Mouse (Mus musculus): ENCODE data around the gene Vmn1r39. TPM values are rescaled to one million over a fixed set of nuclear protein-coding genes. Genes with fewer than 3 reads are reported as not detected.
"Not testable (repeated sequence)": the region's sequence is repeated elsewhere in the genome, so short reads cannot be mapped to it uniquely, and the experiment has no call there.

Vmn1r39 gene
- polyA plus RNA-seq (2011; ENCODE audit: insufficient read length, low read depth, missing spikeins), result not detected in 2 replicates

DNA sequence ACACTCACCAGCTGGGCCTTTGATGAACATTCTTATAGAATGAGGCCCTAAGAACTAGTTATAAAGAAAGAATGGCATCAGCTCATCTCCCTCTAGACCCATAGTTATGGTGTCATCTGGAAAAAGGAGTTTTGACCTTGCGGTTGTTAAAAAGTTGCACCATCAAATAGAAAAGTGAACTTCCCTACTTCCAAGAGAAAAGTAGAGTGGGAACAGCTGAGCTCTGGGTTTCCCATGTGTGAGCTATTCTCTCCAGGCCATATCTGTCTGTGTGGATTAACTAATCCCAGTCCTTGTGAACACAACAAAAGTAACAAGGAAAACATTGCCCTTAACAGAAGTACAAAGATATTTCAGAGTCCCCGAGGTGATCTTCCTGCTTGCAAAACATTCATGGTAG is at the start of gene Vmn1r39:
Gene Vmn1r39, minus strand, starts transcription at position 101 of the 400 bp plus-strand sequence.
- no peak within 1 kb of the TSS for H3K27ac ChIP-seq (ENCODE audit: insufficient read depth, low read length)
- TF ChIP-seq POLR2A (IDR thresholded peaks at IDR 0.05; ENCODE audit: low read depth, low read length) (no peak), CTCF (IDR thresholded peaks at IDR 0.05; ENCODE audit: borderline replicate concordance, insufficient read depth, low read length) (no peak)
- no peak within 1 kb of the TSS for H3K4me3 ChIP-seq (ENCODE audit: insufficient read depth, low read length)

DNA sequence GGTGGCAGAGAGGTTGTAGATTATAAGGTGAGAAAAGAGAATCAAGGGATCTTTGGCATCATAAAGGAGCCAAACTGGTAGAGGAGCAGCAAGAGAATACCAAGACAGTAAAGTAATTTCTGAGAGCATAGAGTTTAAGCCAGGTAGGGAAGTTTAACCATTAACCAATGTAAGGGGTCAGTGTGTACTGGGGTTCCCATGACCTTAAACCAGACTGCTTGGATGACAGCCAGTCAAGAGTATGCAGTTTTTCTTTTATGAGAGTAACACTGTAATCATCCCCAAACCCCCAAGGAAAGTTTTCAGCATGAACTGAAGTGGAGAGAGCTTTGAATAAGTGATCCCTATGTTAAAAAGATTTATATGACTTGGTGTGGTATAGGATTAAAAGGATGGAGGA is 49.0 kb upstream of the Vmn1r39 start:
- Histone ChIP-seq H3K4me3 (ENCODE audit: insufficient read depth, low read length) (no peak overlapping the region), H3K4me1 (ENCODE audit: control insufficient read depth, insufficient read depth, low read length) (no peaks in the 10 kb centered on the region), H3K27ac (ENCODE audit: insufficient read depth, low read length) (no peak overlapping the region)
- no peak for TF ChIP-seq CTCF (IDR thresholded peaks at IDR 0.05; ENCODE audit: borderline replicate concordance, insufficient read depth, low read length)
- TF ChIP-seq POLR2A (IDR thresholded peaks at IDR 0.05; ENCODE audit: low read depth, low read length), result no peak

More for the DNA sequence above, at the start of gene Vmn1r39:
- no peaks in the 10 kb centered on the region for H3K4me1 ChIP-seq (ENCODE audit: control insufficient read depth, insufficient read depth, low read length)

DNA sequence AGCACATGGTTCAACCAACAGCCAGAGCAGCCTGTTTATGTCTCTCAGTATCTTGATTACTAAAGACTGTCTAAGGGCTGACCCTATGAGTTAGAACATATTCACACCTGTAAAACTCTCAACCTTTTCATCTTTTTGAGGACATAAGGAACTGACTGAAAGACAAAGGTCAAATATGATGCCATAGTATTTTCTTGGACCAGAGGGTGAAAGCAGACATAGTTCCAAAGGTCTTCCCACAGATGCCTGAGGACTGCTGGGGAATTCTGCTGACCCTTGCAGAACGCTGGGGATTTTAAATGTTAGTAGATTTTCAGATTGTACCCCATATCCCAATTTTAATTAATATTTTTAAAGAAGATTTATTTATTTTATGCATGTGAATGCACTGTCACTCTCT is 47.9 kb upstream of the Vmn1r39 start:
- no peak overlapping the region for H3K4me3 ChIP-seq (ENCODE audit: insufficient read depth, low read length)
- TF ChIP-seq POLR2A (IDR thresholded peaks at IDR 0.05; ENCODE audit: low read depth, low read length) (no peak), CTCF (IDR thresholded peaks at IDR 0.05; ENCODE audit: borderline replicate concordance, insufficient read depth, low read length) (no peak)
- H3K27ac ChIP-seq (ENCODE audit: insufficient read depth, low read length), result no peak overlapping the region
- H3K4me1 ChIP-seq (ENCODE audit: control insufficient read depth, insufficient read depth, low read length), result no peaks in the 10 kb centered on the region

DNA sequence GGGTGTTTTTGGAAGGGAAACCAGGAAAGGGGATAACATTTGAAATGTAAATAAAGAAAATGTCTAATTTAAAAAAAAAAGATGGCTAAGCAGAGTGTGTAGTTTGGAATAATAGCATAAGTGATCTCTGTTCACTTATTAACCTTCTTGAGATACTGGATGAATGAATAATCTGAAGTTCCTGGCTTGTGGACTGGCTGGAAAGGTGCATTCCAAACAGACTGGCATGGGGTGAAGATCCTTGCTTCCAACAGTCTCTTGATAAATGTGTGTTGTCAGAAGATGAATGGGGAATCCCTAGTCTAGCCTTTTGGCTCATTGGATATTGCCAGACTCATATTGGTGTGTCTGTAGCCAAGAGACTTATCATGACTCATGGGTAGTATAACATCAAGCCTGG is 45.8 kb upstream of the Vmn1r39 start:
- TF ChIP-seq CTCF (IDR thresholded peaks at IDR 0.05; ENCODE audit: borderline replicate concordance, insufficient read depth, low read length), result no peak
- TF ChIP-seq POLR2A (IDR thresholded peaks at IDR 0.05; ENCODE audit: low read depth, low read length), result no peak
- no peaks in the 10 kb centered on the region for H3K4me1 ChIP-seq (ENCODE audit: control insufficient read depth, insufficient read depth, low read length)
- no peak overlapping the region for H3K27ac ChIP-seq (ENCODE audit: insufficient read depth, low read length)
- H3K4me3 ChIP-seq (ENCODE audit: insufficient read depth, low read length), result no peak overlapping the region

DNA sequence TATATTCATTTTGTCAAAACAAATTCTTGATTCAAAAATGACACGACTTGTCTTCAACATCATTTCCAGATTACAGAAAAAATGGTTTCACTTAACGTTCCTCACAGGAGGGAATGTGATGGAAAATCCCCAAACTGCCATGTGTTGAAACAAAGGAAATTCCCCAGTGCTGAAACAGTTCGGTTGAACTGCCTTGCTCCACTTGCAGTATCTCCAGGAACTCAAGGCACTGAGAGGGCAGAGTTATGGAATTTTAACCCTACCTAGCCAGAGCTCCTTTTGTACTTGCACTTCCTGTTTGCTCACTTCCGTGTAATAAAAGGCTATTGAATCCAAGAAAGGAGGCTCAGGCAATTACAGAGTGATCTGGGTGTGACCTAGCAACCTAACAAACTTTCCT is 38.5 kb upstream of the Vmn1r39 start:
- Histone ChIP-seq H3K27ac (ENCODE audit: insufficient read depth, low read length) (peak overlapping the region; percentile 93), H3K4me3 (ENCODE audit: insufficient read depth, low read length) (no peak overlapping the region), H3K4me1 (ENCODE audit: control insufficient read depth, insufficient read depth, low read length) (peaks cover 4% of the 10 kb centered on the region)
- TF ChIP-seq CTCF (IDR thresholded peaks at IDR 0.05; ENCODE audit: borderline replicate concordance, insufficient read depth, low read length) (no peak), POLR2A (IDR thresholded peaks at IDR 0.05; ENCODE audit: low read depth, low read length) (no peak)

DNA sequence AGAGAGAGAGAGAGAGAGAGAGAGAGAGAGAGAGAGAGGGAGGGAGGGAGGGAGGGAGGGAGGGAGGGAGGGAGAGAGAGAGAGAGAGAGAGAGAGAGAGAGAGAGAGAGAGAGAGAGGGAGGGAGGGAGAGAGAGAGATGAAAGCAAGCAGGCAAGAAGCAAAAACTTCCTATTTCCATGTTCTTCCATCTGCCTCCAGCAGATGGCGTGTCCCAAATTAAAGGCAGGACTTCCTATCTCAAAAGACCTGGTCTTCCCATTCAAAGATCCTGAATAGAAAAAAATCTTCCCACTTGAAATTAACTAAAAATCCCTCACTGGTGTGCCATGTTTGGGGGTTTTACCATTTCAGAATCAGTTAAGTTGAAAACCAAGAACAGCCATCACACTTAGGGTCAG is 30.2 kb upstream of the Vmn1r39 start:
- not testable (repeated sequence) for H3K27ac ChIP-seq (ENCODE audit: insufficient read depth, low read length); H3K4me3 ChIP-seq (ENCODE audit: insufficient read depth, low read length); H3K4me1 ChIP-seq (ENCODE audit: control insufficient read depth, insufficient read depth, low read length)

DNA sequence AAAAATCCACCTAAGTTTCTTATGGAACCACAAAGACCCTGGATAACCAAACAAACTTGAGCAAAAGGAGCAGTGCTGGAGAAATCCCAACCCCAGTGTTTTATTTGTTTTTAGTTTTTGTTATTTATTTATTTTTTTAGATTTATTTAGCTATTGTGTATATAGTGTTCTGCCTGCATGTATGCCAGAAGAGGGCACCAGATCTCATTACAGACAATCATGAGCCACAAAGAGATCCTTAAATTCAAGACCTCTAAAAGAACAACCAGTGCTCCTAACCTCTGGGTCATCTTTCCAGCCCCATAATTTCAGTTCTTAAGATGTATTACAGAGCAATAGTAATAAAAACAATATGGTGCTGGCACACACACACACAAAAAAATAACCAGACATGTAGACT is 26.5 kb upstream of the Vmn1r39 start:
- Histone ChIP-seq H3K4me3 (ENCODE audit: insufficient read depth, low read length) (no peak overlapping the region), H3K27ac (ENCODE audit: insufficient read depth, low read length) (no peak overlapping the region), H3K4me1 (ENCODE audit: control insufficient read depth, insufficient read depth, low read length) (no peaks in the 10 kb centered on the region)
- no peak for TF ChIP-seq POLR2A (IDR thresholded peaks at IDR 0.05; ENCODE audit: low read depth, low read length)
- no peak for TF ChIP-seq CTCF (IDR thresholded peaks at IDR 0.05; ENCODE audit: borderline replicate concordance, insufficient read depth, low read length)

DNA sequence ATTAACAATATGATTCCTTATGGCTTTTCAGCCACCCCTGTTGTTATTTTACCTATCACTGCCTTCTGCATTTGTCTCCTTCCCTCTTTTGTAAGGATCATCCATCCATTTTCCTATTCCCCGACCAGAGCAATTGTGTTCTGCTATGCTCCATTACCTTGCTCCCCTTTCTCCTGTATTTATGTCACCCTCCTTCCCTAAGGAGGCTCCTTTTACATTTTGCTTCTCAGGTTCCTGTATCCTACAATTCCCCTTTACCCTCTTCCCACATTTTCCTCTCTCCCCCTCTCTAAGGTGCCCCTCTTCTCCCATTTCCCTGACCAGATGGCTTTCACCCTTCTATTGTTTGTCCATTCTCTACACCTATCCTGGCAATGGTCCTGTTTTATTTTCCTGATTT is 4.1 kb downstream of the Vmn1r39 start:
- Histone ChIP-seq H3K4me3 (ENCODE audit: insufficient read depth, low read length) (no peak overlapping the region), H3K27ac (ENCODE audit: insufficient read depth, low read length) (no peak overlapping the region), H3K4me1 (ENCODE audit: control insufficient read depth, insufficient read depth, low read length) (no peaks in the 10 kb centered on the region)
- no peak for TF ChIP-seq CTCF (IDR thresholded peaks at IDR 0.05; ENCODE audit: borderline replicate concordance, insufficient read depth, low read length)
- no peak for TF ChIP-seq POLR2A (IDR thresholded peaks at IDR 0.05; ENCODE audit: low read depth, low read length)

DNA sequence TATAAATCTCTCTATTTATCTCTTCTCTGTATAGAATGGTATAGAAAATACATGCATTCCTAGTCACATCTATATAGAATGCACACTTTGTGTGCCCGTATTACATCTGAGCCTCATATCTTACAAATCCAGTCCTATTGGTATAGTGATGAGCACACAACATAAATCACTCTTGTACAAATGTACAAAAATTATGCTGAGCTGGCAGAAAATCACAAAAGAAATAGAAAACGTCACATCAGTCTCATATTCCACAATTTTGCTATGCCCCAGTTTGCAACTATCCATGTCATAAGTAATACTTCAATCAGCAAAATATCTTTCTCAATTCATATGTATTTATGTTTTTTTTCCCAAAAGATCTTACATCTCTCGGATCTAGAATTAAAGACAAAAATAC is 4.7 kb downstream of the Vmn1r39 start:
- Histone ChIP-seq H3K27ac (ENCODE audit: insufficient read depth, low read length) (no peak overlapping the region), H3K4me3 (ENCODE audit: insufficient read depth, low read length) (no peak overlapping the region), H3K4me1 (ENCODE audit: control insufficient read depth, insufficient read depth, low read length) (no peaks in the 10 kb centered on the region)
- TF ChIP-seq CTCF (IDR thresholded peaks at IDR 0.05; ENCODE audit: borderline replicate concordance, insufficient read depth, low read length) (no peak), POLR2A (IDR thresholded peaks at IDR 0.05; ENCODE audit: low read depth, low read length) (no peak)

DNA sequence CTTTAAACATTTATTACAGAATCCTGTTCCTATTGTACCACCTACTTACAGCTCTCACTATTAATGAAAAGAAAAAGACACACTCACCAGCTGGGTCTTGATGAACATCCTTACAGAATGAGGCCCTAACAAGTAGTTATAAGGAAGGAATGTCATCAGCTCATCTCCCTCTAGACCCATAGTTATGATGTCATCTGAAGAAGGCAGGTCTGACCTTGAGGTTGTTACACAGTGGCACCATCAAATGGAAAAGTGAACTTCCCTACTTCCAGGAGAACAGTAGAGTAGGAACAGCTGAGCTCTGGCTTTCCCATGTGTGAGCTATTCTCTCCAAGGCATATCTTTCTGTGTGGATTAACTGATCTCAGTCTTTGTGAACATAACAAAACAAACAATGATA is 27.9 kb downstream of the Vmn1r39 start, which contains the start of gene Vmn1r38:
Gene Vmn1r38, minus strand, starts transcription at position 101 of the 400 bp plus-strand sequence.
- H3K4me3 ChIP-seq (ENCODE audit: insufficient read depth, low read length); H3K27ac ChIP-seq (ENCODE audit: insufficient read depth, low read length); H3K4me1 ChIP-seq (ENCODE audit: control insufficient read depth, insufficient read depth, low read length): not testable (repeated sequence)

Other genes with a start within 250 kb of the Vmn1r39 start
- gene Vmn1r33, start 192.3 kb downstream of the Vmn1r39 start, polyA plus RNA-seq (2011; ENCODE audit: insufficient read length, low read depth, missing spikeins), result not detected in 2 replicates
- gene Vmn1r34, start 166.7 kb downstream of the Vmn1r39 start, polyA plus RNA-seq (2011; ENCODE audit: insufficient read length, low read depth, missing spikeins), result not detected in 2 replicates
- gene Vmn1r35, start 124.7 kb downstream of the Vmn1r39 start, polyA plus RNA-seq (2011; ENCODE audit: insufficient read length, low read depth, missing spikeins), result not detected in 2 replicates
- gene Vmn1r36, start 91.4 kb downstream of the Vmn1r39 start, polyA plus RNA-seq (2011; ENCODE audit: insufficient read length, low read depth, missing spikeins), result not detected in 2 replicates
- not detected in 2 replicates for gene Vmn1r37, start 81.2 kb downstream of the Vmn1r39 start, polyA plus RNA-seq (2011; ENCODE audit: insufficient read length, low read depth, missing spikeins)
- gene Vmn1r38, start 28.0 kb downstream of the Vmn1r39 start, polyA plus RNA-seq (2011; ENCODE audit: insufficient read length, low read depth, missing spikeins), result not detected in 2 replicates
- gene Gng12, start 85.8 kb upstream of the Vmn1r39 start, polyA plus RNA-seq (2011; ENCODE audit: insufficient read length, low read depth, missing spikeins), result 246 and 251 TPM in 2 replicates
- gene Gadd45a, start 226.8 kb upstream of the Vmn1r39 start, polyA plus RNA-seq (2011; ENCODE audit: insufficient read length, low read depth, missing spikeins), result 59.5 and 69.2 TPM in 2 replicates

Measured in embryonic fibroblast, embryonic 13.5 days (primary cell).